Mouse (Mus musculus): ENCODE data around the gene Tsc22d4. TPM values are rescaled to one million over a fixed set of nuclear protein-coding genes. Genes with fewer than 3 reads are reported as not detected.

Gene Tsc22d4
- total RNA-seq, 2 experiments from 2014 or later = 79.5 to 84.6 TPM

GRCm38 (mm10) chr5:137788946-137789531 lies 43.5 kb downstream of the Tsc22d4 start:
- DNase-seq = no peak

GRCm38 (mm10) chr5:137791553-137791952 lies 46.0 kb downstream of the Tsc22d4 start:
- no peak for DNase-seq

GRCm38 (mm10) chr5:137796606-137797005 lies 51.1 kb downstream of the Tsc22d4 start:
- DNase-seq = peak; percentile 34 to 46

GRCm38 (mm10) chr5:137800917-137801316 lies 55.4 kb downstream of the Tsc22d4 start:
- no peak for DNase-seq

GRCm38 (mm10) chr5:137806158-137806557 lies 60.6 kb downstream of the Tsc22d4 start:
- DNase-seq = no peak

GRCm38 (mm10) chr5:137808316-137808715 lies 62.8 kb downstream of the Tsc22d4 start:
- no peak for DNase-seq

GRCm38 (mm10) chr5:137817466-137818222 lies 72.1 kb downstream of the Tsc22d4 start:
- no peak for DNase-seq

Other genes starting within 250 kb of the Tsc22d4 start
- 10 to 100 TPM; 25.6 to 27.0 TPM for gene Pop7, start 243.2 kb upstream of the Tsc22d4 start, total RNA-seq (2021)
- gene Gigyf1, start 227.2 kb upstream of the Tsc22d4 start, total RNA-seq (2021) = 10 to 100 TPM; 32.0 to 32.8 TPM
- not detected for gene Epo, start 212.5 kb upstream of the Tsc22d4 start, total RNA-seq (2021)
- 100 to 1,000 TPM; 544 to 638 TPM for gene Gnb2, start 212.2 kb upstream of the Tsc22d4 start, total RNA-seq (2021)
- 1 to 10 TPM; 2.6 to 3.3 TPM for gene Actl6b, start 192.2 kb upstream of the Tsc22d4 start, total RNA-seq (2021)
- gene Tfr2, start 175.9 kb upstream of the Tsc22d4 start, total RNA-seq (2021) = 1 to 10 TPM in 1 of 2 experiments, under 1 TPM in 1; 0.95 to 1.1 TPM
- 10 to 100 TPM; 45.6 to 47.8 TPM for gene Mospd3, start 144.7 kb upstream of the Tsc22d4 start, total RNA-seq (2021)
- 100 to 1,000 TPM; 874 to 904 TPM for gene Pcolce, start 131.9 kb upstream of the Tsc22d4 start, total RNA-seq (2021)
- 1 to 10 TPM in 1 of 2 experiments, under 1 TPM in 1; 0.93 to 1.7 TPM for gene Fbxo24, start 116.7 kb upstream of the Tsc22d4 start, total RNA-seq (2021)
- 10 to 100 TPM; 23.5 to 36.1 TPM for gene Lrch4, start 116.6 kb upstream of the Tsc22d4 start, total RNA-seq (2021)
- gene Gm20605, start 116.6 kb upstream of the Tsc22d4 start, total RNA-seq (2021) = 1 to 10 TPM; 7.9 to 9.6 TPM
- 1 to 10 TPM; 1.9 to 7.8 TPM for gene Sap25, start 104.4 kb upstream of the Tsc22d4 start, total RNA-seq (2021)
- 1 to 10 TPM; 4.8 to 6.2 TPM for gene Irs3, start 100.0 kb upstream of the Tsc22d4 start, total RNA-seq (2021)
- gene Agfg2, start 61.0 kb upstream of the Tsc22d4 start, total RNA-seq (2021) = 10 to 100 TPM; 30.4 to 30.6 TPM
- gene Nyap1, start 4.1 kb upstream of the Tsc22d4 start, total RNA-seq (2021) = 1 to 10 TPM; 3.1 to 3.2 TPM
- 10 to 100 TPM; 24.6 to 28.4 TPM for gene Ppp1r35, start 33.1 kb downstream of the Tsc22d4 start, total RNA-seq (2021)
- 10 to 100 TPM; 52.0 to 56.4 TPM for gene Mepce, start 41.9 kb downstream of the Tsc22d4 start, total RNA-seq (2021)
- gene Zcwpw1, start 42.1 kb downstream of the Tsc22d4 start, total RNA-seq (2021) = 1 to 10 TPM; 2.3 to 3.0 TPM
- gene Pilra, start 90.6 kb downstream of the Tsc22d4 start, total RNA-seq (2021) = 1 to 10 TPM; 2.4 to 3.9 TPM
- 1 to 10 TPM; 1.3 to 1.5 TPM for gene Pilrb1, start 112.4 kb downstream of the Tsc22d4 start, total RNA-seq (2021)
- gene Pilrb2, start 126.1 kb downstream of the Tsc22d4 start, total RNA-seq (2021) = 1 to 10 TPM in 1 of 2 experiments, under 1 TPM in 1; 0.76 to 1.4 TPM
- under 1 TPM; 0.13 to 0.33 TPM for gene Cyp3a13, start 175.9 kb downstream of the Tsc22d4 start, total RNA-seq (2021)
- gene Gjc3, start 217.4 kb downstream of the Tsc22d4 start, total RNA-seq (2021) = under 1 TPM; 0.13 to 0.36 TPM
- under 1 TPM; 0.49 to 0.79 TPM for gene Azgp1, start 235.8 kb downstream of the Tsc22d4 start, total RNA-seq (2021)

Data from adrenal gland, postnatal 36 days (tissue).